Mouse (Mus musculus) testis, adult 2 months (tissue): ENCODE data around the gene Sipa1l1.

ENCODE experiments used
- CTCF ChIP-seq: fragments of 200-500 bp; IDR thresholded peaks from 2 replicates; pipeline ENCODE4 v1.5.1; 2012; ENCODE audit warnings: low read depth, mild to moderate bottlenecking, inconsistent platforms, low read length, moderate library complexity; ENCODE audit not compliant: control insufficient read depth, insufficient read depth, insufficient replicate concordance
- POLR2A ChIP-seq: fragments of 200-500 bp; IDR thresholded peaks from 2 replicates; pipeline ENCODE4 v1.6.1; 2012; ENCODE audit warnings: low read depth, mild to moderate bottlenecking, inconsistent platforms, low read length, moderate library complexity; ENCODE audit not compliant: control insufficient read depth

- no peak for TF ChIP-seq POLR2A
- TF ChIP-seq CTCF = no peak
Observed at GRCm38 (mm10) chr12:82485466-82485865, 316.3 kb downstream of the Sipa1l1 start.
